Comparison of ENCODE assay signal across 10 mouse cellular contexts in the genomic region with DNA sequence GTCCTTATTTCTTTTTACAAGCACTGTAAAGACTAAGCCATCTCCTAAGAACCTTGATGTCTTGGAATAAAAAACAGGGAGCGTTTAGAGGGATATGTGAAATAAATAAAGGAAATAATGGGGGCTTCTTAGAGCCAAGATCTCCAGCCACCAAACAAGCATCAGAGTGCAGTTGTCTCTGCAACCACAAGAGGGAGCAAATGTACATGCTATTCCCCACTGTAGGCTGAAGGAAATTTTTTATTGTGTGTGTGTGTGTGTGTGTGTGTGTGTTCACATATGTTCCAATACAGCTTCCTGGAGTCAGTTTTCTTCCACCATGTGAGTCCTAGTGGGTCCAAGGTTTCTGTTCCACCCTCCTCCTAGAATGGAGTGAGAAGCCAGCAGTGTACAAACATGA. TPM values are rescaled to one million over a fixed set of nuclear protein-coding genes. Genes with fewer than 3 reads are reported as not detected.
A peak's percentile ranks its signal among the peaks of the same experiment; 100 is the strongest.
DNase-seq lines count a peak whose midpoint lies in the region; ATAC-seq and TF ChIP-seq lines count a peak whose summit lies in the region.
"Had no signal": no experiment of that assay in that cellular context is flagged by ENCODE, and none has a peak within 500 bp of the region (broad histone marks: within the 10 kb centered on the region; RNA-seq: fewer than 3 reads in every experiment).

No protein-coding gene starts in this region.

- peak; percentile 22 for DNase-seq in kidney, adult 18-20 months
- DNase-seq in CH12.LX (ENCODE audit: extremely low read depth), result peak; percentile 14
- DNase-seq in Muller cell, postnatal 12 days (ENCODE audit: inconsistent ontology term), result peak; percentile 8
- DNase-seq in induced T-regulatory cell, adult 2 months (ENCODE audit: low read depth), result peak; percentile 24
- no peak for DNase-seq in T-cell, adult 2 months (ENCODE audit: low spot score)

- WGBS in kidney, embryonic 14.5 days, result 41% methylated on average over 1 of the region's 1 CpGs

- no peak overlapping the region for H3K27ac ChIP-seq in kidney, embryonic 14.5 days (ENCODE audit: low read depth, low read length)
- no peak overlapping the region for H3K27ac ChIP-seq in CH12.LX (ENCODE audit: insufficient read depth, low read depth)
- H3K27ac ChIP-seq: embryonic facial prominence, embryonic 12.5 days had no signal

- no peak overlapping the region for H3K4me3 ChIP-seq in kidney, embryonic 14.5 days (ENCODE audit: low read length)
- no peak overlapping the region for H3K4me3 ChIP-seq in CH12.LX (replicated peaks in 1 of 3; ENCODE audit: low read depth in 2 of 3, low read length in 2 of 3, poor library complexity in 1 of 3)
- H3K4me3 ChIP-seq: embryonic facial prominence, embryonic 12.5 days had no signal

- H3K4me1 ChIP-seq in kidney, embryonic 14.5 days (ENCODE audit: control insufficient read depth, insufficient read depth, low read length), result no peaks in the 10 kb centered on the region
- H3K4me1 ChIP-seq in CH12.LX (ENCODE audit: control insufficient read depth in 1 of 2, insufficient read depth in 2 of 2), result peaks cover 0 to 4% of the 10 kb centered on the region in 2 experiments; a peak in 1 of 4 replicates
- H3K4me1 ChIP-seq: embryonic facial prominence, embryonic 12.5 days had no signal

- ATAC-seq in kidney, embryonic 14.5 days (ENCODE audit: low FRiP score, low TSS enrichment), result no peak
- ATAC-seq in megakaryocyte progenitor cell, adult 5-6 weeks (replicated peaks; ENCODE audit: poor library complexity), result peak; percentile 68

- H3K4me2 ChIP-seq in kidney, embryonic 14.5 days (replicated peaks; ENCODE audit: low read depth, low read length), result no peak overlapping the region
- H3K4me2 ChIP-seq in CH12.LX (ENCODE audit: insufficient read depth, low read depth, poor library complexity, severe bottlenecking), result no peak overlapping the region
- H3K4me2 ChIP-seq: embryonic facial prominence, embryonic 12.5 days had no signal

- no peak for TF ChIP-seq EP300 in CH12.LX (IDR thresholded peaks at IDR 0.05; ENCODE audit: low read length)

- no peaks in the 10 kb centered on the region for H3K9me3 ChIP-seq in kidney, embryonic 14.5 days (ENCODE audit: control insufficient read depth, low read length)
- H3K9me3 ChIP-seq in CH12.LX (replicated peaks; ENCODE audit: low read length), result no peaks in the 10 kb centered on the region
- H3K9me3 ChIP-seq: embryonic facial prominence, embryonic 12.5 days had no signal

- H3K9ac ChIP-seq in kidney, embryonic 14.5 days (ENCODE audit: low read depth, low read length), result no peak overlapping the region
- no peak overlapping the region for H3K9ac ChIP-seq in CH12.LX (ENCODE audit: insufficient read depth, low read depth)
- H3K9ac ChIP-seq: embryonic facial prominence, embryonic 12.5 days had no signal

- H3K79me2 ChIP-seq in CH12.LX (replicated peaks; ENCODE audit: control insufficient read depth, extremely low read depth, insufficient read depth, poor library complexity, severe bottlenecking), result no peaks in the 10 kb centered on the region

- no peaks in the 10 kb centered on the region for H3K36me3 ChIP-seq in kidney, embryonic 14.5 days (ENCODE audit: control insufficient read depth, insufficient read depth, low read length)
- H3K36me3 ChIP-seq in CH12.LX (replicated peaks in 1 of 2; ENCODE audit: control insufficient read depth in 1 of 2, insufficient read depth in 1 of 2, low read length in 1 of 2), result no peaks in the 10 kb centered on the region
- H3K36me3 ChIP-seq: embryonic facial prominence, embryonic 12.5 days had no signal

- no peak for TF ChIP-seq POLR2A in CH12.LX (IDR thresholded peaks at IDR 0.05; ENCODE audit: low read depth, low read length)

- dilution Hi-C loops in CH12.LX (cut with MboI; ENCODE audit: extremely low pct_ligation_motif_present, extremely low pct_unique_long_range_greater_than_20kb, low sequenced_read_pairs), result no loop called here

- no peaks in the 10 kb centered on the region for H3K27me3 ChIP-seq in kidney, embryonic 14.5 days (ENCODE audit: control insufficient read depth, insufficient read depth, low read length)
- H3K27me3 ChIP-seq in CH12.LX (replicated peaks), result peaks cover 45% of the 10 kb centered on the region
- H3K27me3 ChIP-seq: embryonic facial prominence, embryonic 12.5 days had no signal

- in situ Hi-C loops in CH12.LX (cut with MboI; ENCODE audit: low pct_ligation_motif_present, low pct_unique_long_range_greater_than_20kb, low sequenced_read_pairs), result no loop called here

- peak; percentile 63 for TF ChIP-seq RAD21 in CH12.LX (IDR thresholded peaks at IDR 0.05; ENCODE audit: low read depth, low read length)

- TF ChIP-seq CTCF in CH12.LX (conservative IDR thresholded peaks at IDR 0.05 in 1 of 2, IDR thresholded peaks at IDR 0.05 in 1 of 2; ENCODE audit: low read depth in 2 of 2, low read length in 2 of 2), result peak; percentile 71 to 77

TF ChIP-seq in CH12.LX, 34 proteins besides CTCF, POLR2A, EP300 and RAD21:
- TF ChIP-seq MAZ (IDR thresholded peaks at IDR 0.05; ENCODE audit: low read depth, low read length) (no peak), SMC3 (IDR thresholded peaks at IDR 0.05; ENCODE audit: low read depth, low read length) (peak; percentile 53), USF1 (IDR thresholded peaks at IDR 0.05; ENCODE audit: low read depth, low read length) (no peak), E2F4 (IDR thresholded peaks at IDR 0.05; ENCODE audit: insufficient replicate concordance, low read depth, low read length) (no peak), NRF1 (IDR thresholded peaks at IDR 0.05; ENCODE audit: low read depth, low read length) (no peak), GABPA (IDR thresholded peaks at IDR 0.05; ENCODE audit: insufficient replicate concordance, low read depth, low read length) (no peak), BHLHE40 (IDR thresholded peaks at IDR 0.05; ENCODE audit: low read depth, low read length) (no peak)
TF ChIP-seq in CH12.LX: peak in this region for 1.

RNA-seq across cellular contexts. Expression of a gene that starts 10.9 kb away (rescaled TPM):
- not detected in 2 replicates for polyA plus RNA-seq in kidney, embryonic 14.5 days (2014; fragmentation: Nextera tagmentation; extraction: Ambion mirVana)
- total RNA-seq in CH12.LX (2012; rRNA removed), result not detected in 2 replicates
- not detected in 2 replicates for total RNA-seq in CH12.LX (2014; rRNA removed)
- not detected in 2 replicates for polyA plus RNA-seq in CH12.LX (2012; ENCODE audit: insufficient read length, low read depth)
- total RNA-seq in megakaryocyte progenitor cell, adult 5-6 weeks (2015), result not detected in 2 replicates
- not detected in 2 replicates for total RNA-seq in megakaryocyte progenitor cell, adult 5-6 weeks (2017)
- total RNA-seq: layer of hippocampus, postnatal 25 days had no signal
- polyA plus RNA-seq: embryonic facial prominence, embryonic 12.5 days; neural tube, embryonic 14.5 days had no signal

RNA-seq across cellular contexts. Expression of a gene that starts 17.3 kb away (rescaled TPM):
- not detected in 2 replicates for polyA plus RNA-seq in kidney, embryonic 14.5 days (2014; fragmentation: Nextera tagmentation; extraction: Ambion mirVana)
- total RNA-seq in CH12.LX (2012; rRNA removed) (not detected in 2 replicates), CH12.LX (2014; rRNA removed) (not detected in 2 replicates)
- not detected in 2 replicates for polyA plus RNA-seq in CH12.LX (2012; ENCODE audit: insufficient read length, low read depth)
- not detected in 2 replicates for total RNA-seq in megakaryocyte progenitor cell, adult 5-6 weeks (2015)
- total RNA-seq in megakaryocyte progenitor cell, adult 5-6 weeks (2017), result not detected in 2 replicates
- polyA plus RNA-seq: embryonic facial prominence, embryonic 12.5 days; neural tube, embryonic 14.5 days had no signal

RNA-seq across cellular contexts. Expression of a gene that starts 30.6 kb away (rescaled TPM):
- not detected in 2 replicates for polyA plus RNA-seq in kidney, embryonic 14.5 days (2014; fragmentation: Nextera tagmentation; extraction: Ambion mirVana)
- total RNA-seq in CH12.LX (2012; rRNA removed) (not detected in 2 replicates), CH12.LX (2014; rRNA removed) (not detected in 2 replicates)
- polyA plus RNA-seq in CH12.LX (2012; ENCODE audit: insufficient read length, low read depth), result not detected in 2 replicates
- not detected in 2 replicates for total RNA-seq in megakaryocyte progenitor cell, adult 5-6 weeks (2015)
- not detected in 2 replicates for total RNA-seq in megakaryocyte progenitor cell, adult 5-6 weeks (2017)
- total RNA-seq: layer of hippocampus, postnatal 25 days had no signal
- polyA plus RNA-seq: embryonic facial prominence, embryonic 12.5 days; neural tube, embryonic 14.5 days had no signal

RNA-seq across cellular contexts. Expression of a gene that starts 43.2 kb away (rescaled TPM):
- not detected in 2 replicates for polyA plus RNA-seq in kidney, embryonic 14.5 days (2014; fragmentation: Nextera tagmentation; extraction: Ambion mirVana)
- total RNA-seq in CH12.LX (2012; rRNA removed) (not detected in 2 replicates), CH12.LX (2014; rRNA removed) (not detected in 2 replicates)
- polyA plus RNA-seq in CH12.LX (2012; ENCODE audit: insufficient read length, low read depth), result not detected in 2 replicates
- not detected in 2 replicates for total RNA-seq in megakaryocyte progenitor cell, adult 5-6 weeks (2015)
- total RNA-seq in megakaryocyte progenitor cell, adult 5-6 weeks (2017), result not detected in 2 replicates
- total RNA-seq: layer of hippocampus, postnatal 25 days had no signal
- polyA plus RNA-seq: embryonic facial prominence, embryonic 12.5 days; neural tube, embryonic 14.5 days had no signal

RNA-seq across cellular contexts. Expression of a gene that starts 50.2 kb away (rescaled TPM):
- 0.66 and 1.1 TPM in 2 replicates for polyA plus RNA-seq in kidney, embryonic 14.5 days (2014; fragmentation: Nextera tagmentation; extraction: Ambion mirVana)
- total RNA-seq in CH12.LX (2012; rRNA removed) (not detected in 2 replicates), CH12.LX (2014; rRNA removed) (not detected in 2 replicates)
- polyA plus RNA-seq in CH12.LX (2012; ENCODE audit: insufficient read length, low read depth), result not detected in 2 replicates
- total RNA-seq in megakaryocyte progenitor cell, adult 5-6 weeks (2015), result not detected in 2 replicates
- total RNA-seq in megakaryocyte progenitor cell, adult 5-6 weeks (2017), result 0.42 TPM in 1 of 2 replicates, not detected in the other
- total RNA-seq: layer of hippocampus, postnatal 25 days had no signal
